Mouse (Mus musculus) ES-Bruce4 (cell line): ENCODE measurements at regions not wholly inside any gene's neighbourhood (a gene's known extent, or its start where the extent isn't known, plus 50 kb on each side); places are given as distances from the start of the nearest gene placed in this dataset.
A peak's percentile ranks its signal among the peaks of the same experiment; 100 is the strongest.

Source experiments
- H3K27ac ChIP-seq: 2 replicates; pipeline ENCODE4 v1.5.1; 2012; ENCODE audit warnings: low read length, inconsistent platforms; ENCODE audit not compliant: insufficient read depth
- H3K27me3 ChIP-seq: 2 replicates; pipeline ENCODE4 v1.6.1; 2012; ENCODE audit warnings: mild to moderate bottlenecking, low read length, inconsistent platforms; ENCODE audit not compliant: control insufficient read depth, poor library complexity, insufficient read depth, severe bottlenecking
- H3K36me3 ChIP-seq: 2 replicates; pipeline ENCODE4 v1.6.1; 2012; ENCODE audit warnings: inconsistent platforms, mild to moderate bottlenecking, low read length, moderate library complexity; ENCODE audit not compliant: control insufficient read depth, poor library complexity, insufficient read depth, severe bottlenecking
- H3K4me1 ChIP-seq: one replicate; pipeline ENCODE4 v1.8.1; 2011; ENCODE audit warnings: low read length; ENCODE audit not compliant: control insufficient read depth, insufficient read depth
- H3K4me3 ChIP-seq: 2 replicates; pipeline ENCODE4 v1.5.1; 2011; ENCODE audit warnings: low read depth, mild to moderate bottlenecking, low read length
- H3K9ac ChIP-seq: 2 replicates; pipeline ENCODE4 v1.6.1; 2012; ENCODE audit warnings: low read depth, mild to moderate bottlenecking, inconsistent platforms; ENCODE audit not compliant: poor library complexity, severe bottlenecking
- H3K9me3 ChIP-seq: replicated peaks from 2 replicates; pipeline ENCODE4 v1.6.1; 2012; ENCODE audit warnings: mild to moderate bottlenecking, low read length, inconsistent platforms; ENCODE audit not compliant: control insufficient read depth, poor library complexity, insufficient read depth, severe bottlenecking
- CTCF ChIP-seq: IDR thresholded peaks from one replicate; pipeline ENCODE4 v1.8.1; 2011; ENCODE audit warnings: low read depth, low read length
- EP300 ChIP-seq: IDR thresholded peaks from 2 replicates; pipeline ENCODE4 v1.6.1; 2011; ENCODE audit warnings: low read depth, low read length; ENCODE audit not compliant: insufficient read depth
- POLR2A ChIP-seq: IDR thresholded peaks from one replicate; pipeline ENCODE4 v1.8.1; 2011; ENCODE audit warnings: low read length; ENCODE audit not compliant: insufficient read depth

DNA sequence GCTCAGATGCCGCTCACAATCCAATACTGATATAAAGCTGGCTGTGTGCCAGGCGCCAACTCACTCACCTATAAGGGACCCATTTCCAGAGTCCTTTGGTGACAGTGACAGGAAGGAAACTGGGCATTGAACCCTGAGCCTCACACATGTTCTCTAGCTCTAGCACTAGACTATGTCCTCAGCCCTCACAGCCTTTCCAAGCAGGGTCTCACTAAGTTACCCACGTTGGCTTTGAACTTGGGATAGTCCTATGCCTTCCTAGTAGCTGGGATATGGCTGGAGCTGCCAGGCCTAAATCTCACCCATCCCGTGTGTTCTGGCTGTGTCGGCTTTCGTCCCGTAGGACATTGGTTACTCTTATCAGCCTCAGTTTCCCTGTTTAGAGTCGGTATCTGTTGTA is 458.4 kb upstream of the Cdh4 start:
- Histone ChIP-seq H3K27me3 (no peaks in the 10 kb centered on the region), H3K4me3 (no peak overlapping the region), H3K9me3 (no peaks in the 10 kb centered on the region), H3K4me1 (no peaks in the 10 kb centered on the region), H3K9ac (no peak overlapping the region), H3K27ac (no peak overlapping the region), H3K36me3 (no peaks in the 10 kb centered on the region)
- TF ChIP-seq EP300 (no peak), POLR2A (no peak), CTCF (no peak)

DNA sequence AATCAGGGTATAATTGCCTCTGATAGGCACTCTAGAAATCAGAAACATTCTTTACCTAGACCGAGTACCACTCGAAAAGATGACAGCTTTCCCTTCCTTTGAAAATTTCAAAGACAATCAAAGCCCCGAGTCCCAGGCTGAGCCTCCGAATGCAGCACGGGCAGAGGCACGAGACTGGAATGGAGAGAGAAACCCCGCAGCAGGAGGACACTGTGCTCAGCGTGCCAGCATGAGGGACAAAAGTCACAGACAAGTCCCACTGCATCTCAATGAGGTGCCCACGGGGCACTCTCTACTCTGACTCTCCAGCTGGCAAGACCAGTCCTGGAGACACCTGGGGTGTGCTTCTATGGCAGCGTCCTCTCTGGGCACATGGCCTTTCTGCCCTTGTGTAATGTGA is 454.3 kb upstream of the Cdh4 start:
- Histone ChIP-seq H3K9me3 (no peaks in the 10 kb centered on the region), H3K9ac (no peak overlapping the region), H3K4me3 (no peak overlapping the region), H3K27me3 (no peaks in the 10 kb centered on the region), H3K36me3 (no peaks in the 10 kb centered on the region), H3K4me1 (no peaks in the 10 kb centered on the region), H3K27ac (no peak overlapping the region)
- TF ChIP-seq POLR2A (no peak), CTCF (no peak), EP300 (no peak)

DNA sequence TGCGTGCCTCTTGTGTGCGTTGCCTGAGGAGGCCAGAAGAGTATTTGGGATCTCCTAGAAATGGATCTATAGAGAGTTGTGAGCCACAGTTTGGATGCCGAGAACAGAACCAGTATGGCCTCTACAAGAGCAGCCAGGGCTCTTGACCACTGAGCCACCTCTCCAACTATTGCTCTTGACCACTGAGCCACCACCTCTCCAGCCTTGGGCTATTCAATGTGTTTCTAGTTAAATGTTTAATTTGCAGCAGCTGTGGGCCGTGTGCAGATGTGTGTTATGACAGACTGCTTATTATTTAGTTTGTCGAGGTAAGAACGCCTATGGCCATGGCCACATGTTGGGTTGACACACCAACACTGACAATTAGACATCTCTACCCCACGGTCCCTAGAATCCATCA is 452.9 kb upstream of the Cdh4 start:
- TF ChIP-seq POLR2A (no peak), EP300 (no peak), CTCF (no peak)
- no peaks in the 10 kb centered on the region for H3K36me3 ChIP-seq
- no peaks in the 10 kb centered on the region for H3K9me3 ChIP-seq
- no peaks in the 10 kb centered on the region for H3K4me1 ChIP-seq
- no peaks in the 10 kb centered on the region for H3K27me3 ChIP-seq
- H3K4me3 ChIP-seq, result no peak overlapping the region
- no peak overlapping the region for H3K9ac ChIP-seq
- H3K27ac ChIP-seq, result no peak overlapping the region

DNA sequence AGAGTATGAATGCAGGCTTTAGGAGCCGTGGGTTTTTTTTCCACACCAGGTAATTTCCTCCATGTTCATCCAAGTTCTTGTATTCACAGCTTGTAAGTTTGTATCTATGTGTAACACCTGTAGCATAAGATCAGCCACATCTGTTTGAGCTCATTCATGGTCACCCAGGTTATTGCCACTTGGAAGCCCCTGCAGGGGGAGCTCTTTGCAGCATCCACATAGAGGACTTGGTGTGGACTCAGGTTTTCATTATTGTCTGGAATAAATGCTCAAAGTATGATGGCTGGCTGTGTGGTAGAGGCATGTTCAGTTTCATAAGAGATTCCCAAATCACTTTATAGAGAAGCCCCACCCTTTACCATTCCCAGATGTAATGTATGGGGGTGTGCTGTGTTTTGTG is 452.4 kb upstream of the Cdh4 start:
- no peaks in the 10 kb centered on the region for H3K9me3 ChIP-seq
- no peaks in the 10 kb centered on the region for H3K36me3 ChIP-seq
- no peak overlapping the region for H3K4me3 ChIP-seq
- H3K27ac ChIP-seq, result no peak overlapping the region
- TF ChIP-seq POLR2A (no peak), EP300 (no peak), CTCF (peak; percentile 1)
- H3K27me3 ChIP-seq, result no peaks in the 10 kb centered on the region
- H3K4me1 ChIP-seq, result no peaks in the 10 kb centered on the region
- H3K9ac ChIP-seq, result no peak overlapping the region

DNA sequence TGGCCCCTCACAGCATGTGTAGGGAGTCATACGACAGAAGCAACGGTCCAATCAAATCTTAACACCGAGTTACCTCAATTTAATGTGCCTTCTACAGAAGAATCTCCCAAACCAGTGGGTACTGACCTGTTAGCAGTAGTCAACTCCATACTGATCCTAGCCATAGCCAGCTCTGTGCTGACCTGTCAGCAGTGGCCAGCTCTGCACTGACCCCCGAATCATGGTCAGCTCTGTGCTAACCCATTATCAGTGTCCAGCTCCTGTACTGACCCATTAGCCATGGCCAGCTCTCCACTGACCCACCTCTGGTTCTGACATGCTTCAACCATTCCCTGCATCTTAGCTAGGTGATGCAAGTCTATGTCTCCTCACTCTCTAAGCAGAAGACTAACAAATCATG is 451.3 kb upstream of the Cdh4 start:
- no peaks in the 10 kb centered on the region for H3K36me3 ChIP-seq
- H3K9me3 ChIP-seq, result no peaks in the 10 kb centered on the region
- no peak for TF ChIP-seq EP300
- TF ChIP-seq CTCF, result no peak
- TF ChIP-seq POLR2A, result no peak
- no peak overlapping the region for H3K9ac ChIP-seq
- no peaks in the 10 kb centered on the region for H3K4me1 ChIP-seq
- no peak overlapping the region for H3K4me3 ChIP-seq
- no peak overlapping the region for H3K27ac ChIP-seq
- H3K27me3 ChIP-seq, result no peaks in the 10 kb centered on the region

DNA sequence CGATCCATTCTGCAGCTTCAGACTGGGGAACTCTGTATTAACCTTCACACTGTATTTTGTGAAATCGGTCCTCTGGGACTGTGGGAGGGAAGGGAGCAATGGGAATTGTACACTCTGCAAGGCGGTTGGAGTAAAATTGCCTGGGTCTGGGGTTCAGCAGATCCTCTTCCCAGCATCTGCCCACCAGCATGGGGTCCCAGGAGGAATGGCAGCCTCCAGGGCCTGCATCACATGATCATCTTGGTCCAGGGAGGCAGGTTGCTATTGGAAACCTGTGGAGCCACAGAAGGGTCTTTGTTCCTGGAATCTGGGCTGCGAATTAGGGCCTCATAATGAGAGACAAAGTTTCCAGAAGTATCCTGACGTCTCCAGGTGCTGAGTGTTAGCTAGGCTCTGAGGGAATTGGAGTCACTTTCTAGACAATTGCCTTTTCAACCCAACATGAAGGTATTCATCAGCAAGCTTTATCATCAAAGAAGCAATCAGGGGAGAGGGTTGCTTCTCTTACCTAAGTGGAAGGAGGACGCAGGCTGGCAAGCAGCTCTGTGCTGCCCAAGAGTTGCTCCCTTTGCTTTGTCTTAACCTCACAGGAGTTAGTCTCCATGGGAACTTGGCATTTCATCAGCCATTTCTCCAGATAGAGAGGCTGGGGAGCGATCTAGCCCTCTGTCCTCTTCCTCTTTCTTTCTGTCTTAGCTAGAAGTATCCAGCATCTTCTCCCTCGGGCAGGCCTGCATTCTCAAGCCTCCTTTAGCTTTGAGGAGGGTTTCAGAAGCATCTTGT is 449.7 kb upstream of the Cdh4 start:
- no peak for TF ChIP-seq POLR2A
- TF ChIP-seq EP300, result no peak
- no peak for TF ChIP-seq CTCF
- Histone ChIP-seq H3K9me3 (no peaks in the 10 kb centered on the region), H3K4me3 (no peak overlapping the region), H3K36me3 (no peaks in the 10 kb centered on the region), H3K4me1 (no peaks in the 10 kb centered on the region), H3K27ac (no peak overlapping the region), H3K27me3 (no peaks in the 10 kb centered on the region), H3K9ac (no peak overlapping the region)

DNA sequence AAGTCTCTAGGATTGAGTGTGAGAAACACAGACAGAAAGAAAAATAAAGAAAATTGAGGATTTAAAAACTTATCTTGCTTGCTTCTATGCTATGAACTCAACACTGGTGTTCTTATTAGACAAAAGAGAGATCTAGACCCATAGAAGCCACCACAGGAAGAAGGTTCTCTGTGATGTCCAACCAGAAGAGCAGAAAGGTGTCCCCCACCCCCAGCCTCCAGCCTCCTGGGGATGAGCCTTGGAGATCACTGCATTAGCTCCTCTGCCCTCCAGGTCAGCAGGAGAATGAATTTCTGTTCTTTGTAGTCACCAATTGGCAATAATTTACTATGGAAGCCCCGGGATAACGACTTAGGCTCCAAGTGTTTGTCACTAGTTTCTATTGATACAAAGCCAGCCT is 444.3 kb upstream of the Cdh4 start:
- H3K9ac ChIP-seq, result no peak overlapping the region
- H3K27ac ChIP-seq, result no peak overlapping the region
- TF ChIP-seq POLR2A (no peak), EP300 (no peak), CTCF (no peak)
- H3K4me3 ChIP-seq, result no peak overlapping the region
- no peaks in the 10 kb centered on the region for H3K27me3 ChIP-seq
- H3K4me1 ChIP-seq, result no peaks in the 10 kb centered on the region
- H3K36me3 ChIP-seq, result no peaks in the 10 kb centered on the region
- H3K9me3 ChIP-seq, result no peaks in the 10 kb centered on the region
